Mouse (Mus musculus) thymus, postnatal 14 days (tissue): Measurements from ENCODE around the gene Katnal1.
A peak's percentile ranks its signal among the peaks of the same experiment; 100 is the strongest.

Experiments used
- DNase-seq: peaks from one replicate; pipeline ENCODE4 v3.0.0; 2021

Gene Katnal1

GRCm38 (mm10) chr5:148924586-148924985, 4.5 kb downstream of the Katnal1 start:
- DNase-seq, result no peak

GRCm38 (mm10) chr5:148924051-148924450, 5.1 kb downstream of the Katnal1 start:
- DNase-seq, result no peak

GRCm38 (mm10) chr5:148923408-148923807, 5.7 kb downstream of the Katnal1 start:
- no peak for DNase-seq

- DNase-seq, result no peak
These were observed 6.3 kb downstream of the Katnal1 start for GRCm38 (mm10) chr5:148922773-148923172.

- no peak for DNase-seq
These were observed 11.1 kb downstream of the Katnal1 start for GRCm38 (mm10) chr5:148918049-148918448.

GRCm38 (mm10) chr5:148916775-148917174, 12.3 kb downstream of the Katnal1 start:
- no peak for DNase-seq

- DNase-seq, result no peak
These were observed 16.9 kb downstream of the Katnal1 start for GRCm38 (mm10) chr5:148912262-148912661.

- peak; percentile 47 for DNase-seq
These were observed 19.1 kb downstream of the Katnal1 start for GRCm38 (mm10) chr5:148910066-148910465.

GRCm38 (mm10) chr5:148909402-148909801, 19.7 kb downstream of the Katnal1 start:
- no peak for DNase-seq

GRCm38 (mm10) chr5:148909057-148909395, 20.1 kb downstream of the Katnal1 start:
- DNase-seq, result peak; percentile 23

- no peak for DNase-seq
These were observed 20.7 kb downstream of the Katnal1 start for GRCm38 (mm10) chr5:148908191-148909056.

- no peak for DNase-seq
These were observed 22.8 kb downstream of the Katnal1 start for GRCm38 (mm10) chr5:148906305-148906704.

GRCm38 (mm10) chr5:148904846-148905245, 24.3 kb downstream of the Katnal1 start:
- DNase-seq, result peak; percentile 86

GRCm38 (mm10) chr5:148899361-148899760, 29.8 kb downstream of the Katnal1 start:
- DNase-seq, result peak; percentile 31

- peak; percentile 55 for DNase-seq
These were observed 31.1 kb downstream of the Katnal1 start for GRCm38 (mm10) chr5:148897941-148898417.

- no peak for DNase-seq
These were observed 31.9 kb downstream of the Katnal1 start for GRCm38 (mm10) chr5:148897069-148897702.

- DNase-seq, result no peak
These were observed 32.6 kb downstream of the Katnal1 start for GRCm38 (mm10) chr5:148896515-148896914.

GRCm38 (mm10) chr5:148895833-148896232, 33.3 kb downstream of the Katnal1 start:
- DNase-seq, result no peak

GRCm38 (mm10) chr5:148895034-148895433, 34.1 kb downstream of the Katnal1 start:
- no peak for DNase-seq

- no peak for DNase-seq
These were observed 38.9 kb downstream of the Katnal1 start for GRCm38 (mm10) chr5:148890237-148890636.

- DNase-seq, result peak; percentile 26
These were observed 41.1 kb downstream of the Katnal1 start for GRCm38 (mm10) chr5:148888032-148888431.

- DNase-seq, result peak; percentile 45
These were observed 43.1 kb downstream of the Katnal1 start for GRCm38 (mm10) chr5:148885821-148886609.

GRCm38 (mm10) chr5:148883671-148884070, 45.4 kb downstream of the Katnal1 start:
- DNase-seq, result no peak
